Mouse (Mus musculus) midbrain, embryonic 13.5 days (tissue): ENCODE measurements around the gene Sirt1. TPM values are rescaled to one million over a fixed set of nuclear protein-coding genes. Genes with fewer than 3 reads are reported as not detected.
"Not testable (repeated sequence)": the region's sequence is repeated elsewhere in the genome, so short reads cannot be mapped to it uniquely, and the experiment has no call there.

Experiments used
- ATAC-seq: fragments of 200-750 bp; cut with Nextera tagmentation; 2 replicates; pipeline ENCODE4 v1.8.0; 2017; ENCODE audit warnings: mild to moderate bottlenecking, moderate TSS enrichment, moderate library complexity
- H3K27ac ChIP-seq: fragments of 300-500 bp; sonication (generic); 2 replicates; pipeline ENCODE4 v1.5.1; 2015; ENCODE audit warnings: inconsistent platforms, mild to moderate bottlenecking, moderate library complexity
- H3K27me3 ChIP-seq: fragments of 300-500 bp; sonication (generic); 2 replicates; pipeline ENCODE4 v1.6.1; 2015; ENCODE audit warnings: mild to moderate bottlenecking, inconsistent platforms
- H3K36me3 ChIP-seq: fragments of 300-500 bp; sonication (generic); 2 replicates; pipeline ENCODE4 v1.6.1; 2015; ENCODE audit warnings: mild to moderate bottlenecking, inconsistent platforms
- H3K4me1 ChIP-seq: fragments of 300-500 bp; sonication (generic); replicated peaks from 2 replicates; pipeline ENCODE4 v1.6.1; 2015; ENCODE audit warnings: inconsistent platforms
- H3K4me2 ChIP-seq: fragments of 300-500 bp; sonication (generic); replicated peaks from 2 replicates; pipeline ENCODE4 v1.6.1; 2015; ENCODE audit warnings: moderate library complexity, mild to moderate bottlenecking, inconsistent platforms
- H3K4me3 ChIP-seq: fragments of 300-500 bp; sonication (generic); replicated peaks from 2 replicates; pipeline ENCODE4 v1.5.1; 2015; ENCODE audit warnings: mild to moderate bottlenecking, inconsistent platforms
- H3K9ac ChIP-seq: fragments of 300-500 bp; sonication (generic); replicated peaks from 2 replicates; pipeline ENCODE4 v1.6.1; 2015; ENCODE audit warnings: mild to moderate bottlenecking, inconsistent platforms
- H3K9me3 ChIP-seq: fragments of 300-500 bp; sonication (generic); 2 replicates; pipeline ENCODE4 v1.6.1; 2016; ENCODE audit warnings: mild to moderate bottlenecking, inconsistent platforms
- WGBS: fragments of 180-500 bp; shearing (Covaris S2); methylation state at CpG from one replicate; pipeline ENCODE4 v1.1.7; 2015; 5-methylcytosine and 5-hydroxymethylcytosine counted together
- polyA plus RNA-seq: library from polyadenylated mRNA; unstranded; fragments of >200 nt; fragmentation: Nextera tagmentation; extraction: Ambion mirVana; gene quantifications from 2 replicates; pipeline ENCODE4 v1.2.1, GENCODE M21; 2015

Gene Sirt1
- polyA plus RNA-seq, 1 experiment from 2014 or later = 5.8 TPM

DNA sequence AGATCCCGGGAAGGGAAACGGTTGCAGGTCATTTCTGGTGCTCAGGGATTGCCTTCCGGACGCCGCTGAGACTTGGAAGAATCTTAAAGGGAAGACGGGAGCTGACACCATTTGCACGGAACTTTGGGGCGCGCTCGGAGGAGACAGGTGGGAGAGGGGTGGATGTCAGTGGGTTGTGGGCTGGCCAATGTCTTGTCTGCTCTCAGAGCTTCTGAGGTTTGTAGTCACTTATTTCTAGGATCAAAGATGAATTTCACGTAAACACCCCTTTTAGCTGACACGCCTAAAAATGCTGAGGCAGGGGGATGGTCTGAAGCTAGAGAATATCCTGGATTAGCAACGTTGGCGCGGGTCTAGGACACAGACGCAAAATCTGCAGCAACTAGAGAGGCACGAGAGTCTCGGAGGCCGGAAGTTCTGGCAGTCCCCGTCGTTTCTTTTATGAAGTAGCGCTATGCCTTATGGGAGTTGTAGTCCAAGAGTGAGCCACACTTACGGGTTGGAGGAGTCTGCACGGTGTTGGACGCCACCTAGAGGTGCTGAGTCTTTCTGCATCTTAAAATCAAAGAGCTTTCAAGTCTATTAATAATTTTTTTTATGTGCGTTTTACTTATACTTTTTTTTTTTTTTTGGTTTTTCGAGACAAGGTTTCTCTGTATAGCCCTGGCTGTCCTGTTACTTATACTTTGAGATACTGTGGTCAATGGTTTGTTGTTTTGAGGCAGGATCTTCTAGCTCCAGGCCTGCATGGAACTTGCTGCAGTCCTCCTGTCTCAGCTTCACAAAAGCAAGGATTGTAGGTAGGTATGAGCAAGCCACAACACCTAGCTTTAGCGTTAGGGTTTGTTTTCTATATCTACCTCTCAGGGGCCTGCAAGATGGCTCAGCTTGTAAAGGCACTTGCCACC lies 1.1 kb upstream of the Sirt1 start, which contains the start of gene Dnajc12:
Gene Dnajc12, plus strand, starts transcription at position 72 of the 908 bp plus-strand sequence.
- Histone ChIP-seq H3K4me2 (peak within 1 kb of the TSS; percentile 93), H3K4me1 (peaks cover 9% of the 10 kb centered on the region), H3K9ac (peak within 1 kb of the TSS; percentile 78), H3K27me3 (peaks cover 13% of the 10 kb centered on the region), H3K9me3 (no peaks in the 10 kb centered on the region), H3K27ac (0 out of 2 replicates have a peak within 1 kb of the TSS, but pooled peaks have one; percentile 44), H3K4me3 (peak within 1 kb of the TSS; percentile 61), H3K36me3 (no peaks in the 10 kb centered on the region)
- peak; percentile 94 for ATAC-seq
- WGBS = under 1% methylated on average over 28 of the region's 28 CpGs

DNA sequence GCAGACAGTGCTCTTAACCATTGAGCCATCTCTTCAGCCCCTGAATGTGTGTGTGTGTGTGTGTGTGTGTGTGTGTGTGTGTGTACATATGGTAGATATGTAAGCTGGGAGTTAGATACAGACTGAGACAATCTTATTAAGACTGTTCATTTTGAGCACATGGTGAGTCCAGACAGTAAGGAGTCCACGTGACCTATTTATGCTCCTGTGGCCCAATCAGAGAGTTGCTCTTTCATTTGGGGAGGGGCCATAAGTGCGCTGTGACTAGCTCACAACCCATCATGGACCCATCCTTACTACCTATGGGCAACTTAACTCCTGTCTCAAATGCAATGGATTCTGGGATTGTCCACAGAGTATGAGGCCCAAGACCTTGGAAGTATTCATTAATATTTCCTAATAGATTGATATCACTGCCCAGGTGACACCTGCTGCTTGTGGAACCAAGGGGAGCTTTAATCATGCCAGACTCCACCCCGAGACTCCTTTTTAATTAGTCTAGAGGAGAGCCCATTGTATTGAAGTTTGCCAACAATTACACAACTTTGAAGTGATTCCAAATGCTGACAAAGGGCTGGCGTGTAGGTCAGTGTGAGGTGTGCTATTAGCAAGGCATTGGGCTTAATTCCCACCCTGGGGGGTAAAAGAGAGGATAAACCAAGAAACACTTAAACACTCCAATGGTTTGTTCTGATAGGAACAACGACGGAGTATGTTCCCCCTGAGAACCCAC lies 2.4 kb downstream of the Sirt1 start:
- ATAC-seq = no peak
- Histone ChIP-seq H3K9ac (no peak overlapping the region), H3K36me3 (no peaks in the 10 kb centered on the region), H3K27ac (no peak overlapping the region), H3K9me3 (no peaks in the 10 kb centered on the region), H3K4me2 (no peak overlapping the region), H3K27me3 (peaks cover 13% of the 10 kb centered on the region), H3K4me1 (peaks cover 9% of the 10 kb centered on the region), H3K4me3 (no peak overlapping the region)
- 71% methylated on average over 6 of the region's 6 CpGs for WGBS

DNA sequence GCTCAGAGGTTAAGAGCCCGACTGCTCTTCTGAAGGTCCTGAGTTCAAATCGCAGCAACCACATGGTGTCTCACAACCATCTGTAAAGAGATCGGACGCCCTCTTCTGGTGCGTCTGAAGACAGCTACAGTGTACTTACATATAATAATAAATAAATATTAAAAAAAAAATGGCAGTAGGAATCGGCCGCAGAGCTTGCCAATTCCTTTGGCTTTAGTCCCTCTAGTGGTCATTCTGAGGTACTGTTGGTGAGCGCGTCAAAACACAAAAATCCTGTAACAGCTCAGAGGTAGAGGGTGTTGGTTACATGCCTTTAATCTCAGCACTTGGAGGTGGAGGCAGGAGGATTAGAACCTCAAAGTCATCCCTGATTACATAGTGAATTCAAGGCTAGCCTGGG lies 4.0 kb downstream of the Sirt1 start:
- WGBS = 18% methylated on average over 9 of the region's 9 CpGs
- Histone ChIP-seq H3K4me3 (no peak overlapping the region), H3K4me2 (0 out of 2 replicates have a peak overlapping the region, but pooled peaks have one; percentile 3), H3K27ac (no peak overlapping the region), H3K9me3 (no peaks in the 10 kb centered on the region), H3K36me3 (no peaks in the 10 kb centered on the region), H3K27me3 (peaks cover 13% of the 10 kb centered on the region), H3K9ac (no peak overlapping the region), H3K4me1 (peaks cover 9% of the 10 kb centered on the region)
- 0 out of 2 replicates have a peak, but pooled peaks have one; percentile 21 for ATAC-seq

DNA sequence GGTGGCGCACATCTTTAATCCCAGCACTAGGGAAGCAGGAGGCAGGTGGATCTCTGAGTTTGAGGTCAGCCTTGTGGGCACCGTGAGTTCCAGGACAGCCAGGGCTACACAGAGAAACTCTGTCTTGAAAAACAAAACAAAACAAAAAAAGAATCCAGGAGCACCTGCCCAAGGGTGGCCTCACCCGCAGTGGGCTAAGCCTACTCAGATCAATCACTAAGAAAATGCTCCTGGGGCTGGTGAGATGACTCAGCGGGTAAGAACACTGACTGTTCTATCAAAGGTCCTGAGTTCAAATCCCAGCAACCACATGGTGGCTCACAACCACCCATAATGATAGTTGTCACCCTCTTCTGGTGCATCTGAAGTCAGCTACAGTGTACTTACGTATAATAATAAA lies 5.2 kb downstream of the Sirt1 start:
- ATAC-seq = no peak
- H3K4me2 ChIP-seq = no peak overlapping the region
- peaks cover 1% of the 10 kb centered on the region for H3K4me1 ChIP-seq
- H3K36me3 ChIP-seq = no peaks in the 10 kb centered on the region
- H3K9ac ChIP-seq = no peak overlapping the region
- no peak overlapping the region for H3K4me3 ChIP-seq
- WGBS = 83% methylated on average over 5 of the region's 5 CpGs
- H3K27me3 ChIP-seq = peaks cover 8% of the 10 kb centered on the region; the same call in 1 of the 2 replicates
- H3K9me3 ChIP-seq = no peaks in the 10 kb centered on the region
- no peak overlapping the region for H3K27ac ChIP-seq

DNA sequence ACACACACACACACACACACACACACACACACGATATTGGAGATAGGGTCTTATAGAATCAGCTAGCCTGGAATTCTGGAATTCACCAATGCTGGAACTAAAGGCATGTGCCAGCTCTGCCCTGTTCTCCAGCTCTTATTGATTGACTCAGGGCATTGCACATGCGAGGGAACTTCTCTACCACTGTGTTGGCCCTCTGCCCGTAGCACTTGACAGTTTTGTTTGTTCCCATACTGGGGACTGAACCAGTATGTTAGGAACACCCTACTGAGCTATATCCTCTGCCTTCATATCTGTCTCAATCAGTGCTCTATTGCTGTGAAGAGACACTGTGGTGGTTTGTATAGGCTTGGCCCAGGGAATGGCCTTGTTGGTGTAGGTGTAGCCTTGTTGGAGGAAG lies 13.5 kb downstream of the Sirt1 start:
- ATAC-seq = no peak
- H3K27ac ChIP-seq = no peak overlapping the region
- H3K36me3 ChIP-seq = no peaks in the 10 kb centered on the region
- no peak overlapping the region for H3K9ac ChIP-seq
- H3K4me1 ChIP-seq = no peaks in the 10 kb centered on the region
- 0 out of 2 replicates have a peak, but pooled peaks cover 3% of the 10 kb centered on the region for H3K9me3 ChIP-seq
- H3K4me3 ChIP-seq = no peak overlapping the region
- 83% methylated on average over 3 of the region's 3 CpGs for WGBS
- H3K4me2 ChIP-seq = no peak overlapping the region
- no peaks in the 10 kb centered on the region for H3K27me3 ChIP-seq

DNA sequence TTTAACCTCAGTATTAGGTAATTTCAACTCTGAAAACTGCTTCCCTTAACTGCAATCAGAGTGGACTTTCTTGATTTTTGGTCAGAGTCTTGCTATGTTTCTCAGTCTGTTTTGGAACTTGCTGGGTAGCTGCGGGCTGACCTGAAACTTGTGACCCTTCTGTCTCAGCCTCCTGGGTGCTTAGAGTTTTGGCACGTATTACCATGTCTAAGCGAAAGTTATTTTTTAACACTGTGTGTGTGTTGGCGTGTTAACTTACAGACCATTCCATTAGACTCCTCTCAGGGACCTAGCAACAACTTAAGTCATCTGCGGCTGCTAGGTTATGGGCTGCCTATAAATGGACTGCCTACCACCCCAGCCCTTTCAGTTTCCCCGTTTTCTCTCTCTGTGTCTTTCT lies 14.1 kb downstream of the Sirt1 start:
- WGBS = 80% methylated on average over 6 of the region's 6 CpGs
- Histone ChIP-seq H3K27me3 (no peaks in the 10 kb centered on the region), H3K4me2 (no peak overlapping the region), H3K4me3 (no peak overlapping the region), H3K4me1 (no peaks in the 10 kb centered on the region), H3K27ac (no peak overlapping the region), H3K9ac (no peak overlapping the region), H3K36me3 (no peaks in the 10 kb centered on the region), H3K9me3 (0 out of 2 replicates have a peak, but pooled peaks cover 3% of the 10 kb centered on the region)
- ATAC-seq = no peak

DNA sequence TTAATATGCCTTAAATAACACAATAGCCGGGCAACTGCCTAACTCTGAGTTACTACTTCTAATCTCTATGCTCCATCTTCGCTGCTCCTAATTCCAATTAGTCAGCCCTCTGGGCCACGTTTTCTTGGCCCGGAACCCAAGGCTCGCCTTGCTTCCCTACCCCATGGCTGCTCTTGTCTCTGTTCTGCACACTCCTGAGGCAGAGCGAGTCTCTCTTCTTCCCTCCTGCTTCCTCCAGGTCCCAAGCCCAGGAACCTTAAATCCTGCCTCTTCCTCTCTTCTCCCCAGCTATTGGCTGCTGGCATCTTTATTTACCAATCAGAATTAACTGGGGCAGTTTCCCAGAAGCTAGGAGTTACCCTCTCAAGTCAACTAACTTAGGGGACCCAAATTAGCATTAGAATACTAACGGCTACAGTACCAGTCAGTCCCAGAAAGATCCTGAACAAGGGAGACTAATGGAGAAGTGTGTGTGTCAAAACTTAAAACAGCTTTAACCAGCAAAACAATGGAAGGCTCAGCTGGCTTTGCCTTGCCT lies 15.5 kb downstream of the Sirt1 start:
- no peak overlapping the region for H3K9ac ChIP-seq

DNA sequence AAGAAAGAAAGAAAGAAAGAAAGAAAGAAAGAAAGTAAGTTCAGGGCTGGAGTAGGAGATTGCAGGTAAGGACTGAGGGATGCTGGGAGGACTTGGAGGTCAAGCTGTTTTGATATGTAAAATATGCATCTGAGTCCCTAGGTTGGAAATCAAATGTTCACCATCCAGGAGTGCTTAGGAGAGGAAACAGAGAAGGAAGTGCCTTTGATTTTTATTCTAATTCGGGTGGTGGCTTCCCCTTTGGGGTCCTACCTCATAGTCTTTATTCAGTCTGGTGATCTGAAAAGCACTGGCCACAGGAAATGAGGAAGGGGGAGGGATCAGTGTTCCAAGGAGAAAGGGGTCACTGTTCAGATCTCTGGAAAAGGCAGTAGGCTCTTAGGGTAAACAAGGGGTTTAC lies 21.0 kb downstream of the Sirt1 start:
- H3K4me1 ChIP-seq = no peaks in the 10 kb centered on the region
- 78% methylated on average over 1 of the region's 1 CpGs for WGBS
- 0 out of 2 replicates have a peak, but pooled peaks cover 3% of the 10 kb centered on the region for H3K9me3 ChIP-seq
- no peak overlapping the region for H3K9ac ChIP-seq
- no peak overlapping the region for H3K4me3 ChIP-seq
- ATAC-seq = no peak
- H3K27ac ChIP-seq = no peak overlapping the region
- no peaks in the 10 kb centered on the region for H3K36me3 ChIP-seq
- no peaks in the 10 kb centered on the region for H3K27me3 ChIP-seq
- no peak overlapping the region for H3K4me2 ChIP-seq

More for the DNA sequence above, 15.5 kb downstream of the Sirt1 start:
- WGBS = 54% methylated on average over 7 of the region's 7 CpGs
- Histone ChIP-seq H3K27me3 (no peaks in the 10 kb centered on the region), H3K9me3 (0 out of 2 replicates have a peak, but pooled peaks cover 3% of the 10 kb centered on the region), H3K4me2 (no peak overlapping the region), H3K4me1 (no peaks in the 10 kb centered on the region), H3K36me3 (no peaks in the 10 kb centered on the region), H3K4me3 (no peak overlapping the region), H3K27ac (no peak overlapping the region)
- ATAC-seq = no peak

DNA sequence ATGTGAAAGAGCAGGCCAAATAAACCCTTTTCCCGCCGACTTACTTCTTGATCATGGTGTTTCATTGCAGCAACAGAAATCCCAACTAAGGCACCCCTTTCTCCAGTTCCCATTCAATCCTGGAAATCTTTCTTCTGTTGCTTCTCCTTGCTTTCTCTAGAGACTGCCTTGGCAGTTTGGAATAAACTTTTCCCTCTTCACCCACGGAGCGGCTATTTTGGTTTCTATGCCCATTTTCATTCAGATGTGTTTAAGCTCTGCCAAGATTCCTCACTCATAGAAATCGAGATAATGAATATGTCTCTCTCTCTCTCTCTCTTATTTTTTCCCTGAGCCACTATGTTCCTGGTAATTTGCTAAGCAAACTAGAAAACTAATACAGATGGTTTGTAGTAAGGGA lies 29.4 kb downstream of the Sirt1 start:
- Histone ChIP-seq H3K36me3 (no peaks in the 10 kb centered on the region), H3K4me1 (no peaks in the 10 kb centered on the region), H3K27ac (no peak overlapping the region), H3K27me3 (no peaks in the 10 kb centered on the region), H3K4me3 (no peak overlapping the region), H3K9me3 (no peaks in the 10 kb centered on the region), H3K9ac (no peak overlapping the region), H3K4me2 (no peak overlapping the region)
- 82% methylated on average over 5 of the region's 5 CpGs for WGBS
- ATAC-seq = no peak

DNA sequence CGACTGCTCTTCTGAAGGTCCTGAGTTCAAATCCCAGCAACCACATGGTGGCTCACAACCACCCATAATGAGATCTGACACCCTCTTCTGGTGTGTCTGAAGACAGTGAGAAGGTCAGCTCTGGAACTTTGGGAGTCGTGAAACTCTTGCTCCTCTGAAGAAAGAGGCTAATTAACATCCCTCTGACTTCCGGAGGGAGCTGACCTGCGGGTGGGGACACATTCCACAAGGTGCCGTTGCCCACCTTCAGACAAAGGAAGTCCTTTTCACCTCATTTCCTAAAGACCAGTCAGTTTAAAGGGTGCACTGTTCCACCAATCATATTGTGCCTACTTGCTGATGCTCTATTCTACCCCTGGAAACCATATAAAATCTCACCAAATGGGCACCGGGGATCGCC lies 30.4 kb downstream of the Sirt1 start:
- not testable (repeated sequence) for H3K36me3 ChIP-seq, H3K9me3 ChIP-seq, H3K4me2 ChIP-seq, H3K27ac ChIP-seq, H3K9ac ChIP-seq, H3K4me3 ChIP-seq, H3K27me3 ChIP-seq, H3K4me1 ChIP-seq, ATAC-seq
- WGBS = 87% methylated on average over 7 of the region's 7 CpGs

DNA sequence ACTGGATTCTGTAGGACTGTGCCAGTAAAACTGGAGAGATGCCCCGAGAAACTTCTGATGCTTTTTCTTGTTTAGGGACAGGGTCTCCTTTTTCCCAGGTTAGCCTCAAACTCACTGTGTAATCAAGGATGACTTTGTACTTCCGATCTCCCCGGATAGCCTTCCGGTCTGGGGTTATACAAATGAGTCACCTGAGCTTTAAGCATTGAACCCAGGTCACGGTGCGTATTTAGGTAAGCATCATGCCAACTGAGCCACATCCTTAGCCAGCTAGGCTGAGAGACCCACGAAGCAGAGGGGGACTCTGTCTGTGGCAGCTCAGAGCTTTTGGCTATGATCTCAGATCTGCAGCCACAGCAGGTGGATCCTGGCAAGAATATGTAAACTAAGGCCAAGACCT lies 30.8 kb downstream of the Sirt1 start:
- Histone ChIP-seq H3K4me1 (no peaks in the 10 kb centered on the region), H3K36me3 (no peaks in the 10 kb centered on the region), H3K4me3 (no peak overlapping the region), H3K9ac (no peak overlapping the region), H3K27me3 (no peaks in the 10 kb centered on the region), H3K27ac (no peak overlapping the region), H3K9me3 (no peaks in the 10 kb centered on the region), H3K4me2 (no peak overlapping the region)
- 90% methylated on average over 7 of the region's 7 CpGs for WGBS
- no peak for ATAC-seq

DNA sequence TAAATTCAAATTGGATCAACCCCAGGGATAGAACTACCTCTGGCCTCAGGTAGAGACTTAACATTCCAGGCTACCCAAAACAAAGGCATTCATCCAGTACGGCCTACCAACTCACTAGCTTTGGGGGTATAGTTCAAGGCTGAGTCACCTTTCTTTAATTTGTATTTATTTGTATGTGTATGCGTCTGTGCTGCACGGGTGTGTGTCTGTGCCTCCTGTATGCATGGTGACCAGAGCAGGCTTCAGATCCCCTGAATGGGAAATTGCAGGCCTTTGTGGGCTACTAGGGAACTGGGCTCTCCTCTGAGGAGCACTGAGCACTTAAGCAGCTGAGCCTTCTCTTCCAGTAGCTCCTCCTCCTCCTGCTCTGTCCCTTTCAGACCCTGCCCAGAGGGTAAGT lies 33.2 kb downstream of the Sirt1 start:
- no peak overlapping the region for H3K27ac ChIP-seq
- 48% methylated on average over 3 of the region's 3 CpGs for WGBS
- H3K27me3 ChIP-seq = no peaks in the 10 kb centered on the region
- H3K4me1 ChIP-seq = no peaks in the 10 kb centered on the region
- ATAC-seq = no peak
- H3K9me3 ChIP-seq = no peaks in the 10 kb centered on the region
- no peak overlapping the region for H3K4me3 ChIP-seq
- no peak overlapping the region for H3K4me2 ChIP-seq
- H3K9ac ChIP-seq = no peak overlapping the region
- no peaks in the 10 kb centered on the region for H3K36me3 ChIP-seq
